8 mouse cellular contexts compared by ENCODE assay signal in the genomic region with DNA sequence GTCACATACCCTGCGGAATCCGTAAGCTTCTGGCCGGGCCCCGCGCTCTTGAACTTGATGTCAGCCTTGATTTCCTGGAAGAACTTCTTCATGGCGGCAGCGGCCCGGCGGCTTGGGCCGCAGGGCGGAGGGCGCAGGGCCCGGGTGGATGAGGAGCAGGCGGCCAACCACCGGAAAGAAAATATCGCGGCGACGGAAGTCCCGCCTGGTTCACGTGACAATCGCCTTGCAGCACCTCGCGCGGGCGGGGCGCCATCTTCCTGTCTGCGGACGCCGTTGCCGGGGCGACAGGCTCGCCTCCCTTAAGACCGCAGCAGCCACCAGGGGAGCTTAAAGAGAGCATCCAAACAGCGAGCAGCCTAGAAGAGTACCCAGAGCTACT. TPM values are rescaled to one million over a fixed set of nuclear protein-coding genes. Genes with fewer than 3 reads are reported as not detected.
DNase-seq lines count a peak whose midpoint lies in the region; ATAC-seq lines count a peak whose summit lies in the region.

A gene (minus strand): TSS at position 202 of the 382 bp plus-strand sequence.

- peak within 1 kb of the TSS; percentile 73 for H3K4me2 ChIP-seq in heart, embryonic 14.5 days (ENCODE audit: low read length)
- H3K4me2 ChIP-seq in liver, embryonic 13.5 days: peak within 1 kb of the TSS; percentile 83
- peak within 1 kb of the TSS; percentile 67 for H3K4me2 ChIP-seq in stomach, embryonic 16.5 days (ENCODE audit: low read depth, low read length)

- DNase-seq in CD4-positive, CD25-positive, alpha-beta regulatory T cell, adult 2 months (ENCODE audit: low read depth, low spot score): peak; percentile 99
- DNase-seq in fibroblast of lung, adult 2 months (ENCODE audit: low read depth): peak; percentile 86
- peak; percentile 99 for DNase-seq in kidney, postnatal 14 days
- peak; percentile 93 for DNase-seq in liver, embryonic 13.5 days
- DNase-seq in neural tube, embryonic 10.5 days (ENCODE audit: extremely low spot score, low spot score): peak; percentile 93

- peak within 1 kb of the TSS; percentile 81 for H3K9ac ChIP-seq in heart, embryonic 14.5 days (ENCODE audit: low read length)
- H3K9ac ChIP-seq in liver, embryonic 13.5 days: peak within 1 kb of the TSS; percentile 75
- H3K9ac ChIP-seq in stomach, embryonic 16.5 days (ENCODE audit: low read length): peak within 1 kb of the TSS; percentile 81

- H3K36me3 ChIP-seq in heart, embryonic 14.5 days (ENCODE audit: control insufficient read depth, insufficient read depth, low read length): peaks cover 34% of the 10 kb centered on the region
- H3K36me3 ChIP-seq in liver, embryonic 13.5 days: peaks cover 31% of the 10 kb centered on the region
- H3K36me3 ChIP-seq in stomach, embryonic 16.5 days (ENCODE audit: control insufficient read depth, insufficient read depth, low read length): peaks cover 5% of the 10 kb centered on the region; the same call in 1 of the 2 replicates

- WGBS in heart, embryonic 14.5 days: under 1% methylated on average over 35 of the region's 35 CpGs
- under 1% methylated on average over 35 of the region's 35 CpGs for WGBS in liver, embryonic 13.5 days (ENCODE audit: insufficient replicate concordance)
- WGBS in stomach, embryonic 16.5 days: under 1% methylated on average over 35 of the region's 35 CpGs

- H3K4me1 ChIP-seq in brown adipose tissue, adult 24 weeks (ENCODE audit: control insufficient read depth, insufficient read depth, insufficient read length, low read length): peaks cover 3% of the 10 kb centered on the region
- peaks cover 10 to 11% of the 10 kb centered on the region in 2 experiments for H3K4me1 ChIP-seq in heart, embryonic 14.5 days (ENCODE audit: control insufficient read depth in 2 of 2, insufficient read depth in 2 of 2, low read length in 2 of 2)
- peaks cover 31% of the 10 kb centered on the region for H3K4me1 ChIP-seq in liver, embryonic 13.5 days (replicated peaks)
- peaks cover 14% of the 10 kb centered on the region; the same call in 1 of the 2 replicates for H3K4me1 ChIP-seq in stomach, embryonic 16.5 days (ENCODE audit: control insufficient read depth, insufficient read depth, low read length)

- H3K9me3 ChIP-seq in heart, embryonic 14.5 days (ENCODE audit: control insufficient read depth, low read length): no peaks in the 10 kb centered on the region
- H3K9me3 ChIP-seq in liver, embryonic 13.5 days (replicated peaks): no peaks in the 10 kb centered on the region
- no peaks in the 10 kb centered on the region for H3K9me3 ChIP-seq in stomach, embryonic 16.5 days (replicated peaks; ENCODE audit: control insufficient read depth, low read length)

- H3K4me3 ChIP-seq in brown adipose tissue, adult 24 weeks (ENCODE audit: insufficient read depth, low read depth, low read length): peak within 1 kb of the TSS; percentile 89
- peak within 1 kb of the TSS; percentile 80 to 88 for H3K4me3 ChIP-seq in heart, embryonic 14.5 days (ENCODE audit: control insufficient read depth in 1 of 2, insufficient read depth in 1 of 2, low read depth in 1 of 2, low read length in 2 of 2)
- H3K4me3 ChIP-seq in liver, embryonic 13.5 days (replicated peaks): peak within 1 kb of the TSS; percentile 67
- H3K4me3 ChIP-seq in stomach, embryonic 16.5 days (replicated peaks; ENCODE audit: low read length): peak within 1 kb of the TSS; percentile 71

- ATAC-seq in heart, embryonic 14.5 days (ENCODE audit: insufficient number of reproducible peaks, insufficient read depth, low FRiP score, low read depth): peak; percentile 20; the same call in 1 of the 2 replicates
- peak; percentile 13 for ATAC-seq in liver, embryonic 13.5 days (ENCODE audit: low read depth)
- peak; percentile 44 for ATAC-seq in stomach, embryonic 16.5 days (ENCODE audit: insufficient read depth, low FRiP score)

- no peaks in the 10 kb centered on the region for H3K27me3 ChIP-seq in heart, embryonic 14.5 days (ENCODE audit: control insufficient read depth, insufficient read depth, low read length)
- H3K27me3 ChIP-seq in liver, embryonic 13.5 days: no peaks in the 10 kb centered on the region
- H3K27me3 ChIP-seq in stomach, embryonic 16.5 days (ENCODE audit: control insufficient read depth, insufficient read depth, low read length): no peaks in the 10 kb centered on the region

- peak within 1 kb of the TSS; percentile 89 for H3K27ac ChIP-seq in brown adipose tissue, adult 24 weeks (replicated peaks; ENCODE audit: low read depth, low read length)
- peak within 1 kb of the TSS; percentile 94 to 95 for H3K27ac ChIP-seq in heart, embryonic 14.5 days (replicated peaks in 1 of 2; ENCODE audit: control insufficient read depth in 1 of 2, insufficient read depth in 1 of 2, low read depth in 2 of 2, low read length in 2 of 2)
- H3K27ac ChIP-seq in liver, embryonic 13.5 days: peak within 1 kb of the TSS; percentile 93
- peak within 1 kb of the TSS; percentile 98 for H3K27ac ChIP-seq in stomach, embryonic 16.5 days (ENCODE audit: low read length)

RNA-seq across cellular contexts. Expression of the gene that starts here (rescaled TPM):
- polyA plus RNA-seq in brown adipose tissue, adult 24 weeks (2012; ENCODE audit: insufficient read depth, insufficient read length, missing spikeins): 41.1 and 69.6 TPM in 2 replicates
- 41.3 and 42.5 TPM in 2 replicates for polyA plus RNA-seq in heart, embryonic 14.5 days (2014; fragmentation: Nextera tagmentation; extraction: Ambion mirVana)
- 14.2 and 15.6 TPM in 2 replicates for polyA plus RNA-seq in liver, embryonic 13.5 days (2015; fragmentation: Nextera tagmentation; extraction: Ambion mirVana)
- 39.4 and 42.1 TPM in 2 replicates for polyA plus RNA-seq in stomach, embryonic 16.5 days (2015; fragmentation: Nextera tagmentation; extraction: Ambion mirVana)

Comparison
In these comparisons a context has a peak if more than half of its experiments do, and no peak if none do; other contexts are left out.
1. Peak in every context shown above with its lines: DNase-seq, ATAC-seq, H3K4me3 ChIP-seq and H3K27ac ChIP-seq.